Mouse (Mus musculus): ENCODE results near the gene Elf5. TPM values are rescaled to one million over a fixed set of nuclear protein-coding genes. Genes with fewer than 3 reads are reported as not detected.

The Elf5 gene
- polyA plus RNA-seq, 1 experiment: not detected

- no peak overlapping the region for H3K4me3 ChIP-seq (ENCODE audit: insufficient read depth, low read depth, low read length)
- no peak overlapping the region for H3K27ac ChIP-seq (replicated peaks; ENCODE audit: low read depth, low read length)
- no peaks in the 10 kb centered on the region for H3K4me1 ChIP-seq (ENCODE audit: control insufficient read depth, insufficient read depth, insufficient read length, low read length)
Measured at GRCm38 (mm10) chr2:103452550-103452949, 41.1 kb downstream of the Elf5 start.

DNA sequence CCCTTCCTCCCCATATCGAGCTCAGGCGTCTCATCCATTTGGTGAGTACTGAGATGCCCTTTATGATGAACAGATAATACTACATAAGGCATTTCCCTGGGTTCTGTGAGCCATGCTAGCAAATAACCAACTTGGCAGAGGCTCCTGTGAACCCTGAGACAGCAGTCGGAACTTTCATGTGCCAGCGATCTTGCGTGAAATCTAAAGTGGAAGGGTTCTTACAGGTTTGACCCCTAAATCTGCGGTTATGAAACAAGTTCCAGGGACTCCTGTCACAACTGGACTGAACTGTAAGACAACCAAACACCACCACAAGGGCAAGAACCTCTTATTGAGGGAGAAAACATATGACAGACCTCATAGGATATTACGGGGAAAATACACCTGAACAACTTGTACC is 44.3 kb downstream of the Elf5 start:
- no peak overlapping the region for H3K4me3 ChIP-seq (ENCODE audit: insufficient read depth, low read depth, low read length)
- no peaks in the 10 kb centered on the region for H3K4me1 ChIP-seq (ENCODE audit: control insufficient read depth, insufficient read depth, insufficient read length, low read length)
- H3K27ac ChIP-seq (replicated peaks; ENCODE audit: low read depth, low read length): no peak overlapping the region

GRCm38 (mm10) chr2:103456646-103457045 is 45.2 kb downstream of the Elf5 start:
- Histone ChIP-seq H3K27ac (replicated peaks; ENCODE audit: low read depth, low read length) (no peak overlapping the region), H3K4me1 (ENCODE audit: control insufficient read depth, insufficient read depth, insufficient read length, low read length) (no peaks in the 10 kb centered on the region), H3K4me3 (ENCODE audit: insufficient read depth, low read depth, low read length) (no peak overlapping the region)

DNA sequence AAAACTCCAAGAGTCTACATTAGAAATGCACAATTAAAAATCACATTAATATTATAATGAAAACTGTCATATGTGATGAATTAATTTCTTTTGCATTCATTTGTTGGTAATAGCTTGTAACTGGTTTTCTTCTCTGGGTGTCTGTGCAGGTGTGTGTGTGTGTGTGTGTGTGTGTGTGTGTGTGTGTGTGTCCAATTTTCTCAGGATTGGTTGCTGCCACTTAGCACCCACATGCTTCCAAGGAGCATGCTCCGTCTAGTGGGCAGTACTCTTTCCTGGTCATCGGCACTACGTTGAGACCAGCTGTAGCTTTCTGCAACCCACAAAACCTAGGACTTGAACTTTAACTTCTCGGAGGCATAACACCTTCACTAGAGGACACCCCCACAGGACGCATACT is 45.6 kb downstream of the Elf5 start:
- H3K4me3 ChIP-seq (ENCODE audit: insufficient read depth, low read depth, low read length): no peak overlapping the region
- no peak overlapping the region for H3K27ac ChIP-seq (replicated peaks; ENCODE audit: low read depth, low read length)

DNA sequence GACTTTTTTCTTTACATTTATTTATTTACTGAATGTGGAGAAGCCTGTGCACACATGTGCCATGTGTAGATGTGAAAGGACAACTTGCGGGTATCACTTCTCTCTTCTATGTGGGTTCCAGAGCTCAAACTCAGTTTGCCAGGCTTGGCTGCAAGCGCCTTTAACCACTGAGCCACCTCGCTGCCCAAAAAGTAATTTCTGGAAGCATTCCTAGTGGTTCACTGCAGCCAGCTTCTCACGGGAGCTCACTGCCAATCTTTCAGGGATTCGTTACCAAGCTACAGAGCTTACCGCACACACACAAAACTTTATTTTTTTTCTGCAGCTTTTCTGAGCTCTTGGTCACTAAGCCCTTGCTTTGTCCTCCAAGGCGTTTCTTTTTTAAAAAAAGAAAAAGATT is 46.1 kb downstream of the Elf5 start:
- Histone ChIP-seq H3K4me3 (ENCODE audit: insufficient read depth, low read depth, low read length) (no peak overlapping the region), H3K4me1 (ENCODE audit: control insufficient read depth, insufficient read depth, insufficient read length, low read length) (no peaks in the 10 kb centered on the region), H3K27ac (replicated peaks; ENCODE audit: low read depth, low read length) (no peak overlapping the region)

More for the DNA sequence above, 45.6 kb downstream of the Elf5 start:
- H3K4me1 ChIP-seq (ENCODE audit: control insufficient read depth, insufficient read depth, insufficient read length, low read length): no peaks in the 10 kb centered on the region

GRCm38 (mm10) chr2:103459069-103459468 is 47.6 kb downstream of the Elf5 start:
- Histone ChIP-seq H3K4me3 (ENCODE audit: insufficient read depth, low read depth, low read length) (no peak overlapping the region), H3K4me1 (ENCODE audit: control insufficient read depth, insufficient read depth, insufficient read length, low read length) (no peaks in the 10 kb centered on the region), H3K27ac (replicated peaks; ENCODE audit: low read depth, low read length) (no peak overlapping the region)

DNA sequence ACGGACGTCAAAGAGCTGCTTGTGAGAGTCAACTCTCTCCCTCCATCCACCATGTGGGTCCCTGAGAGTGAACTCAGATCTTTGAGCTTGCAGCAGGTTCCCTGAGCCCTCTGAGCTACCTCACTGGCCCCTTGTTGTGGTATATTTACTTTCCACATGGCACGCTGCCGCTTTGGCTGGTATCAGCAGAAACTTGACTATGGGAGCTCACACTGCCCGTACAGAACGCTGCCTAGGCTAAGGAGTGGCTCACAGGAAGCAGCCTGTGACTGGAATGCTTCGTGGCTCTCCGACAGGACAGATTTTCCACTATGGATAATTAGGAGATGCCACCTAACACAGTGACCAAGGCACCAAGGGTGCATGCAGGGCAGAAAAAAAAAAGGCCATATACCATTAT is 49.7 kb downstream of the Elf5 start:
- H3K27ac ChIP-seq (replicated peaks; ENCODE audit: low read depth, low read length): no peak overlapping the region
- H3K4me3 ChIP-seq (ENCODE audit: insufficient read depth, low read depth, low read length): no peak overlapping the region
- no peaks in the 10 kb centered on the region for H3K4me1 ChIP-seq (ENCODE audit: control insufficient read depth, insufficient read depth, insufficient read length, low read length)

DNA sequence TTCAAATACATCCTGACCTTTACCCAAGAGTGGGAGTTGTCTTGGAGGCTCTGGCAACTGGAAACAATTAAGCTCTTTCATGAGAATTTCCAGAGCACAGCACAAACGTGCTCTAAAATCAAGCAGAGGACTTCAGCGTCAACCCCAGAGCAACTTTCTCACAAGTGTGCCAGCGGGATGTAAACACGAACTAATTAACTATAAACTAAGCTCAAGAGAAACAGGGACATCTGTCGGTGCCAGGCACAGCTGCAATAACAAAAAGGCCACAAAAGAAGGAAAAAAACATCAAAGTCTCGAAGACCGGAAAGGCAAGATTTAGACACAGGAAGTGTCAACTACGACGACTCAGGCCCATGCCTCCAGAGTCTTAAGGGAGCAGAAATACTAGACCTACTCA is 50.3 kb downstream of the Elf5 start:
- no peak overlapping the region for H3K4me3 ChIP-seq (ENCODE audit: insufficient read depth, low read depth, low read length)
- H3K27ac ChIP-seq (replicated peaks; ENCODE audit: low read depth, low read length): peak overlapping the region; percentile 35; the same call in 1 of the 2 replicates
- no peaks in the 10 kb centered on the region for H3K4me1 ChIP-seq (ENCODE audit: control insufficient read depth, insufficient read depth, insufficient read length, low read length)

DNA sequence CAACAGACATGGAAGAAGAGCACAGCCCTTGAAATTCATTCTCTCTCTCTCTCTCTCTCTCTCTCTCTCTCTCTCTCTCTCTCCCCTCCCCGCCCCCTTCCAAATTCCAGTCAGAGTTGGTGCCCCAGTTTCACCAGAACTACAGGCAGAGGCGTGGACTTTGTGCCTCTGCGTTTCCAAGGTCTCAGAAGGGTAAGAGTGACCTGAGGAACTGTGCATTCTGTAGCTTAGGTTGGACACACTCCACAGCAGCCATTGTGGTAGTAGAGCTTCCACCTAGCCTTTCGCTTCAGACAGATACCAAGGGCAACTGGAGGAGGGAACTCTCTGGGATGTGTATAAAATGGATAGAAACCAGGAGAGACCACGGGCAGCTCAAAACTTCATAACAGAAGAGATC is 51.3 kb downstream of the Elf5 start:
- Histone ChIP-seq H3K4me3 (ENCODE audit: insufficient read depth, low read depth, low read length) (no peak overlapping the region), H3K4me1 (ENCODE audit: control insufficient read depth, insufficient read depth, insufficient read length, low read length) (no peaks in the 10 kb centered on the region), H3K27ac (replicated peaks; ENCODE audit: low read depth, low read length) (no peak overlapping the region)

DNA sequence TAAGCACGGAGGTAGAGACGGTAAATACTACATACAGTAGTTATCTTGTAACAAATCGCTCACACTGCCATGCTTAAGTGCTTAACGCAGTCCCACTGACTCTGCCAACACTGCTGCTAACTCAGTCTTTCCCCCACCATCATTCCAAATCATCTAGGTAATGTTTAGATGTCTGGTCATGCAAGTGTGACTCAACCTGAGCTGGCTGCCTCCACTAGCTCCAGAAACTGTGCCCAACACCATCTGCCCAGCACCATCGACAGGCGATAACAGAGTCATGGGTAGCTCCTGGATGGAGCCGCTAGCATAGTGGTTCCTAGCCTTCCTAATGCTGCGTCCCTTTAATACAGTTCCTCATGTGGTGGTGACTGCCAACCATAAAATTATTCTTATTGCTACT is 53.0 kb downstream of the Elf5 start:
- Histone ChIP-seq H3K4me1 (ENCODE audit: control insufficient read depth, insufficient read depth, insufficient read length, low read length) (no peaks in the 10 kb centered on the region), H3K4me3 (ENCODE audit: insufficient read depth, low read depth, low read length) (no peak overlapping the region), H3K27ac (replicated peaks; ENCODE audit: low read depth, low read length) (no peak overlapping the region)

GRCm38 (mm10) chr2:103465429-103465828 is 53.9 kb downstream of the Elf5 start:
- Histone ChIP-seq H3K4me3 (ENCODE audit: insufficient read depth, low read depth, low read length) (no peak overlapping the region), H3K4me1 (ENCODE audit: control insufficient read depth, insufficient read depth, insufficient read length, low read length) (no peaks in the 10 kb centered on the region), H3K27ac (replicated peaks; ENCODE audit: low read depth, low read length) (no peak overlapping the region)

GRCm38 (mm10) chr2:103466272-103466671 is 54.8 kb downstream of the Elf5 start:
- Histone ChIP-seq H3K27ac (replicated peaks; ENCODE audit: low read depth, low read length) (no peak overlapping the region), H3K4me3 (ENCODE audit: insufficient read depth, low read depth, low read length) (no peak overlapping the region), H3K4me1 (ENCODE audit: control insufficient read depth, insufficient read depth, insufficient read length, low read length) (no peaks in the 10 kb centered on the region)

- Histone ChIP-seq H3K4me1 (ENCODE audit: control insufficient read depth, insufficient read depth, insufficient read length, low read length) (no peaks in the 10 kb centered on the region), H3K27ac (replicated peaks; ENCODE audit: low read depth, low read length) (no peak overlapping the region), H3K4me3 (ENCODE audit: insufficient read depth, low read depth, low read length) (no peak overlapping the region)
Measured at GRCm38 (mm10) chr2:103466984-103467588, 55.6 kb downstream of the Elf5 start.

GRCm38 (mm10) chr2:103473362-103473761 is 61.9 kb downstream of the Elf5 start:
- Histone ChIP-seq H3K27ac (replicated peaks; ENCODE audit: low read depth, low read length) (no peak overlapping the region), H3K4me1 (ENCODE audit: control insufficient read depth, insufficient read depth, insufficient read length, low read length) (0 out of 2 replicates have a peak, but pooled peaks cover 2% of the 10 kb centered on the region), H3K4me3 (ENCODE audit: insufficient read depth, low read depth, low read length) (no peak overlapping the region)

DNA sequence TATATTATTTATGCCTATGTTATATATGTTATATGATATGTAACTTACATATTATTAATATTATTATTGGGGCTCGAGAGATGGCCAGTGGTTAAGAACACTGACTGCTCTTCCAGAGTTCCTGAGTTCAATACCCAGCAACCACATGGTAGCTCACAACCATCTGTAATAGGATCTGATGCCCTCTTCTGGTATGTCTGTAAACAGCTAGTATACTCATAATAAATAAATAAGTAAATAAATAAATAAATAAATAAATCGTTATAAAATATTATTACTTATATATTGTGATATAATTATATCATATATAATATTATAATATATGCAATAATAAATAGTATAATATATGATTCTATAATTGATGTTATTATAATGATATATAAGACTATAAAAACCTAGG is 64.7 kb downstream of the Elf5 start:
- no peak overlapping the region for H3K4me3 ChIP-seq (ENCODE audit: insufficient read depth, low read depth, low read length)
- H3K4me1 ChIP-seq (ENCODE audit: control insufficient read depth, insufficient read depth, insufficient read length, low read length): peaks cover 15% of the 10 kb centered on the region
- no peak overlapping the region for H3K27ac ChIP-seq (replicated peaks; ENCODE audit: low read depth, low read length)

- H3K4me1 ChIP-seq (ENCODE audit: control insufficient read depth, insufficient read depth, insufficient read length, low read length): peaks cover 15% of the 10 kb centered on the region
- H3K27ac ChIP-seq (replicated peaks; ENCODE audit: low read depth, low read length): no peak overlapping the region
- no peak overlapping the region for H3K4me3 ChIP-seq (ENCODE audit: insufficient read depth, low read depth, low read length)
Measured at GRCm38 (mm10) chr2:103476657-103477056, 65.2 kb downstream of the Elf5 start.
